Mouse (Mus musculus): ENCODE data around the gene Fgfr1op2. TPM values are rescaled to one million over a fixed set of nuclear protein-coding genes. Genes with fewer than 3 reads are reported as not detected.

The Fgfr1op2 gene
- total and polyA plus RNA-seq, 2 experiments from 2014 or later: 22.3 to 45.9 TPM

DNA sequence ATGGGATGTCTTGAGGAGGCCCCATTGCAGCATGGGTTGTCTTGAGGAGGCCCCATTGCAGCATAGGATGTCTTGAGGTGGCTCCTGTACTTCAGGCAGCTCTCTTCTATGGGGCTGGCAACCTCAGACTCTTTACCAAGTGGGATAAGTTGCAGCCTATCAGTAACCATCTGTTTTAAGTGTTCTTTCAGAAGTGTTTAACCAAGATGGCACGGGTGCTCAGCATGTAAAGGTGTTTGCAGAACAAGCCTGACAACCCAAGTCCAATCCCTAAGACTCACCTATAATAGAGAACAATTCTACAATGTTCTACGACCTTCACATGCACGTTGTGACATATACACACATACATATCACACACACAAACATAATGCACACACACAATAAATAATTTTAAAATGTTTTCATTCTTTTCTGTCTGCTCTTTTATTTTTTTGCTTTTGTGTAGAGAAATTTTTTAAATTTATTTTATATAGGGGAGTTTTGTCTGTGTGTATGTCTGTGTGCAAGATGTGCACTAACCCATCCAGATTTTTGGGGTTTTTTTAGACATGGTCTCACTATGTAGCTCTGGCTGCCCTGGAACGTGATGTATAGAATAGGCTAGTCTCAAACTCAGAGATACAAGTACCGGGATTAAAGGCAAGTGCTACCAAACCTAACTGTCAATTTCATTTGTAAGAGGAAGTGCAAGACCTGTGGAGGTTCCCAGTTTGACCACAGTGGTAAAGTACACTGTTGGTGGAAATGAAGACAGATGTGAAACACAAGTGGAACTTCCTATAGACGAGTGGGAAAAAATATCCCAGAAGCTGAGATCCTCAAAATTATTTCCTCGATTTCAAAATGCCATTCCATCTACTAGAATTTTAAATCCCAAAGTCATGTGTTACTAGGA, 63.3 kb downstream of the Fgfr1op2 start:
- no peak for DNase-seq (ENCODE audit: low spot score)
- Histone ChIP-seq H3K27me3 (ENCODE audit: insufficient read depth, low read length) (no peaks in the 10 kb centered on the region), H3K9me3 (ENCODE audit: low read length) (no peaks in the 10 kb centered on the region), H3K4me3 (ENCODE audit: low read length) (no peak overlapping the region), H3K4me1 (ENCODE audit: insufficient read depth, low read length) (peaks cover 3% of the 10 kb centered on the region; the same call in 1 of the 2 replicates), H3K4me2 (ENCODE audit: low read depth, low read length) (no peak overlapping the region), H3K27ac (no peak overlapping the region), H3K36me3 (ENCODE audit: insufficient read depth, low read length) (no peaks in the 10 kb centered on the region), H3K9ac (replicated peaks; ENCODE audit: low read length) (no peak overlapping the region)
- ATAC-seq: no peak
- no peak for TF ChIP-seq CTCF (IDR thresholded peaks at IDR 0.05; ENCODE audit: low read depth)
- WGBS: 91% methylated on average over 7 of the region's 7 CpGs

DNA sequence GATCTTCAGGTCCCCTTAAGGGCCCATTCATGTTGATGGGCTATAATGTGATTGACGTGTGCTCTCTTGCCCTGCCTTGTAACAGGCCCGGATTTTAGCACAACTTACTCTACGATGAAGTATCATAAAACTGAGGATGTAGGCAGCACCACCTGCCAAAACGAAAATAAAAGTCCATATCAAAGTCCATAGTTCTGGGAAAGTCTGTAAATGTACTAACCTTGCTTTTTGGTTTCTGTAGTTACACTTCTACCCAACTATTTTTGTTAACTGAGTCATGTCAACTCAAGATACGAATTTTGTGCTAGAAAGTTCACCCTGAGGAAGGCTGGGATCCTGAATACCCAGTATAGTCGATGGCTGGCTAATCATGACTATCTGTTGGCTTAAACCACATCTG, 64.0 kb downstream of the Fgfr1op2 start:
- TF ChIP-seq CTCF (IDR thresholded peaks at IDR 0.05; ENCODE audit: low read depth): no peak
- Histone ChIP-seq H3K9ac (replicated peaks; ENCODE audit: low read length) (no peak overlapping the region), H3K27me3 (ENCODE audit: insufficient read depth, low read length) (no peaks in the 10 kb centered on the region), H3K9me3 (ENCODE audit: low read length) (no peaks in the 10 kb centered on the region), H3K4me2 (ENCODE audit: low read depth, low read length) (no peak overlapping the region), H3K4me1 (ENCODE audit: insufficient read depth, low read length) (peaks cover 3% of the 10 kb centered on the region; the same call in 1 of the 2 replicates), H3K27ac (no peak overlapping the region), H3K36me3 (ENCODE audit: insufficient read depth, low read length) (no peaks in the 10 kb centered on the region), H3K4me3 (ENCODE audit: low read length) (no peak overlapping the region)
- ATAC-seq: no peak
- DNase-seq (ENCODE audit: low spot score): no peak
- 86% methylated on average over 6 of the region's 6 CpGs for WGBS

DNA sequence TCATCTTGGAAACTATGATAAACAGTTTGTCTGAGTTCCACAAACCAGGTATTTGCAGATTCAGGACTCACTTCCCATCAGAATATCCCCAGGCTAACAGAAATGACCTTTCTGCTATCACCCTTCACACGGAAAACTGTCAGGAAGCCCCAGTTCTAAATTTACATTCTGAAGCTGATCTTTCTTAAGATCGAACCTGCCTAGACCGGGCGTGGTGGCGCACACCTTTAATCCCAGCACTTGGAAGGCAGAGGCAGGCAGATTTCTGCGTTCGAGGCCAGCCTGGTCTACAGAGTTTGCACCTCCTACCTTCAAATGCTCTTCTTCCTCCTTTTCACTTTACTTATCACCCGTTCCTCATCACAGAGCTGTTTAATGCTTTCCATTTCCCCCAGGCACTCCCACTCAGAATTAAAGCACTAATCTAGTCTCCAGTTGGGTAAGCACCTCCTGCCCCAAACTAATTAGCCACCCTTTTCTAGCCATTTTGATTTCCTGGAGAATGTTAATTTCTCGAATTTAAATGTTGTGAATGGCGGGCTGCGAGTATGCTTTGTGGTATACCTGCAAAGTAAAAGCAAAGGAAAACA, 64.7 kb downstream of the Fgfr1op2 start:
- H3K4me3 ChIP-seq (ENCODE audit: low read length): peak overlapping the region; percentile 76
- no peaks in the 10 kb centered on the region for H3K27me3 ChIP-seq (ENCODE audit: insufficient read depth, low read length)
- H3K4me1 ChIP-seq (ENCODE audit: insufficient read depth, low read length): peaks cover 3% of the 10 kb centered on the region; the same call in 1 of the 2 replicates
- peak overlapping the region; percentile 11; the same call in 1 of the 2 replicates for H3K27ac ChIP-seq
- 64% methylated on average over 11 of the region's 11 CpGs for WGBS
- H3K9me3 ChIP-seq (ENCODE audit: low read length): no peaks in the 10 kb centered on the region
- no peak for TF ChIP-seq CTCF (IDR thresholded peaks at IDR 0.05; ENCODE audit: low read depth)
- no peaks in the 10 kb centered on the region for H3K36me3 ChIP-seq (ENCODE audit: insufficient read depth, low read length)
- peak overlapping the region; percentile 95 for H3K4me2 ChIP-seq (ENCODE audit: low read depth, low read length)
- peak overlapping the region; percentile 80 for H3K9ac ChIP-seq (replicated peaks; ENCODE audit: low read length)
- DNase-seq (ENCODE audit: low spot score): no peak
- no peak for ATAC-seq

GRCm38 (mm10) chr6:146642276-146643183, 65.5 kb downstream of the Fgfr1op2 start, which contains the start of the genes Med21 and Tm7sf3:
TSS of gene Med21 (plus strand) at chr6:146642547.
TSS of gene Tm7sf3 (minus strand) at chr6:146642824.
- peak within 1 kb of the TSS; percentile 95 for H3K4me2 ChIP-seq (ENCODE audit: low read depth, low read length)
- peak within 1 kb of the TSS; percentile 80 for H3K9ac ChIP-seq (replicated peaks; ENCODE audit: low read length)
- TF ChIP-seq CTCF (IDR thresholded peaks at IDR 0.05; ENCODE audit: low read depth): peak; percentile 58
- H3K36me3 ChIP-seq (ENCODE audit: insufficient read depth, low read length): no peaks in the 10 kb centered on the region
- peak within 1 kb of the TSS; percentile 83 for H3K27ac ChIP-seq
- DNase-seq (ENCODE audit: low spot score) (peak; percentile 99), ATAC-seq (peak; percentile 98)
- under 1% methylated on average over 58 of the region's 60 CpGs for WGBS
- no peaks in the 10 kb centered on the region for H3K27me3 ChIP-seq (ENCODE audit: insufficient read depth, low read length)
- peak within 1 kb of the TSS; percentile 76 for H3K4me3 ChIP-seq (ENCODE audit: low read length)
- no peaks in the 10 kb centered on the region for H3K9me3 ChIP-seq (ENCODE audit: low read length)
- H3K4me1 ChIP-seq (ENCODE audit: insufficient read depth, low read length): peaks cover 3% of the 10 kb centered on the region; the same call in 1 of the 2 replicates

- no peak for TF ChIP-seq CTCF (IDR thresholded peaks at IDR 0.05; ENCODE audit: low read depth)
- Histone ChIP-seq H3K9ac (replicated peaks; ENCODE audit: low read length) (peak overlapping the region; percentile 80), H3K4me3 (ENCODE audit: low read length) (peak overlapping the region; percentile 76), H3K4me2 (ENCODE audit: low read depth, low read length) (peak overlapping the region; percentile 95), H3K27me3 (ENCODE audit: insufficient read depth, low read length) (no peaks in the 10 kb centered on the region), H3K36me3 (ENCODE audit: insufficient read depth, low read length) (no peaks in the 10 kb centered on the region), H3K9me3 (ENCODE audit: low read length) (no peaks in the 10 kb centered on the region), H3K4me1 (ENCODE audit: insufficient read depth, low read length) (peaks cover 3% of the 10 kb centered on the region; the same call in 1 of the 2 replicates), H3K27ac (no peak overlapping the region)
- DNase-seq (ENCODE audit: low spot score) (no peak), ATAC-seq (no peak)
- WGBS: 37% methylated on average over 11 of the region's 11 CpGs
Measured at GRCm38 (mm10) chr6:146643184-146643570, 66.2 kb downstream of the Fgfr1op2 start.

Other genes with a start within 250 kb of the Fgfr1op2 start
- 15.7 and 22.9 TPM in 2 replicates for gene Itpr2, start 75.0 kb upstream of the Fgfr1op2 start, total RNA-seq (2014; rRNA removed)
- 15.3 and 15.7 TPM in 2 replicates for gene Itpr2, start 75.0 kb upstream of the Fgfr1op2 start, polyA plus RNA-seq (2015; fragmentation: Nextera tagmentation; extraction: Ambion mirVana)
- gene Ints13, start 632 bp downstream of the Fgfr1op2 start, total RNA-seq (2014; rRNA removed): 19.3 and 24.6 TPM in 2 replicates
- 25.7 and 26.4 TPM in 2 replicates for gene Ints13, start 632 bp downstream of the Fgfr1op2 start, polyA plus RNA-seq (2015; fragmentation: Nextera tagmentation; extraction: Ambion mirVana)
- gene Med21, start 65.3 kb downstream of the Fgfr1op2 start, total RNA-seq (2014; rRNA removed): 23.7 and 42.3 TPM in 2 replicates
- gene Med21, start 65.3 kb downstream of the Fgfr1op2 start, polyA plus RNA-seq (2015; fragmentation: Nextera tagmentation; extraction: Ambion mirVana): 112 and 116 TPM in 2 replicates
- gene Tm7sf3, start 65.6 kb downstream of the Fgfr1op2 start, total RNA-seq (2014; rRNA removed): 43.9 and 45.6 TPM in 2 replicates
- gene Tm7sf3, start 65.6 kb downstream of the Fgfr1op2 start, polyA plus RNA-seq (2015; fragmentation: Nextera tagmentation; extraction: Ambion mirVana): 37.2 and 39.5 TPM in 2 replicates
- gene Stk38l, start 147.8 kb downstream of the Fgfr1op2 start, total RNA-seq (2014; rRNA removed): 4.5 and 5.0 TPM in 2 replicates
- 12.3 and 14.4 TPM in 2 replicates for gene Stk38l, start 147.8 kb downstream of the Fgfr1op2 start, polyA plus RNA-seq (2015; fragmentation: Nextera tagmentation; extraction: Ambion mirVana)
- 2.0 and 3.9 TPM in 2 replicates for gene Arntl2, start 218.9 kb downstream of the Fgfr1op2 start, total RNA-seq (2014; rRNA removed)
- 3.8 and 4.1 TPM in 2 replicates for gene Arntl2, start 218.9 kb downstream of the Fgfr1op2 start, polyA plus RNA-seq (2015; fragmentation: Nextera tagmentation; extraction: Ambion mirVana)

Measured in hindbrain, postnatal 0 days (tissue).